Mouse (Mus musculus) Muller cell, postnatal 12 days (primary cell): Measurements from ENCODE around the gene Lad1.

Experiments used
- DNase-seq: peaks from one replicate; pipeline ENCODE4 v3.0.0-alpha.2; 2015; ENCODE audit errors: inconsistent ontology term

Lad1 gene

GRCm38 (mm10) chr1:135877248-135877647 lies 58.9 kb downstream of the Lad1 start:
- DNase-seq: no peak

GRCm38 (mm10) chr1:135882385-135883109 lies 64.1 kb downstream of the Lad1 start:
- no peak for DNase-seq
